Comparison of ENCODE assay signal across 22 mouse cellular contexts in the genomic region with DNA sequence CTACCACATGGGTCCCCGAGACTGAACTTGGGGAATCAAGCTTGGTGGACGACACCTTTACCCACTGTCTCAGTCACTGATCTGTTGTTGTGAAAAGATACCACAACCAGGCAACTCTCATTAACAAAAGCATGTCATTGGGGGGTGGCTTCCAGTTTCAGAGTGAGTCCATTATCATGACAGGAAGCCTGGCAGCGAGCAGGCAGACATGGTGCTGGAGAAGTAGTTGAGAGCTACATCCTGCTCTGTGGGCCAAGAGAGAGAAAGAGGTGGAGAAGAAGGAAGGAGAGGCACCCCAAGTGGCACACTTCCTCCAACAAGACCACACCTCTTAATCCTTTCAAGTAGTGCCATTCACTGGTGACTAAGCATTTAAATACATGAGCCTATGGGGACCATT. TPM values are rescaled to one million over a fixed set of nuclear protein-coding genes. Genes with fewer than 3 reads are reported as not detected.
DNase-seq lines count a peak whose midpoint lies in the region; TF ChIP-seq lines count a peak whose summit lies in the region.
"Had no signal": no experiment of that assay in that cellular context is flagged by ENCODE, and none has a peak within 500 bp of the region (broad histone marks: within the 10 kb centered on the region; RNA-seq: fewer than 3 reads in every experiment).

No protein-coding gene starts in this region.

- H3K4me3 ChIP-seq in heart, embryonic 10.5 days, result no peak overlapping the region
- no peak overlapping the region for H3K4me3 ChIP-seq in layer of hippocampus, adult 2 months
- H3K4me3 ChIP-seq: embryonic facial prominence, embryonic 10.5 days; erythroblast, embryonic 14.5 days; forebrain, embryonic 10.5 days; gastrocnemius, adult 2 months; heart, adult 2 months; heart, embryonic 12.5 days; intestine, embryonic 15.5 days had no signal

- WGBS in heart, embryonic 10.5 days, result 73% methylated on average over 3 of the region's 3 CpGs

- no peaks in the 10 kb centered on the region for H3K9me3 ChIP-seq in heart, embryonic 10.5 days
- H3K9me3 ChIP-seq: embryonic facial prominence, embryonic 10.5 days; forebrain, embryonic 10.5 days; heart, embryonic 12.5 days; intestine, embryonic 15.5 days had no signal

- peaks cover 58% of the 10 kb centered on the region for H3K36me3 ChIP-seq in splenic B cell, adult 2 months (ENCODE audit: control insufficient read depth, insufficient read depth, low read length, poor library complexity, severe bottlenecking)
- H3K36me3 ChIP-seq in heart, embryonic 10.5 days, result no peaks in the 10 kb centered on the region
- H3K36me3 ChIP-seq: embryonic facial prominence, embryonic 10.5 days; forebrain, embryonic 10.5 days; heart, embryonic 12.5 days; intestine, embryonic 15.5 days had no signal

- no peaks in the 10 kb centered on the region for H3K27me3 ChIP-seq in splenic B cell, adult 2 months (ENCODE audit: control insufficient read depth, insufficient read depth, low read length, poor library complexity, severe bottlenecking)
- peaks cover 13% of the 10 kb centered on the region for H3K27me3 ChIP-seq in heart, embryonic 10.5 days (ENCODE audit: insufficient read depth, poor library complexity, severe bottlenecking)
- H3K27me3 ChIP-seq: heart, embryonic 12.5 days; intestine, embryonic 15.5 days had no signal

- H3K4me1 ChIP-seq in heart, embryonic 10.5 days, result peaks cover 24% of the 10 kb centered on the region

- peak; percentile 5 for DNase-seq in thymus, postnatal 14 days
- DNase-seq in thymus, postnatal 4 days, result no peak
- DNase-seq in T-cell, adult 2 months (ENCODE audit: low spot score), result peak; percentile 37
- peak; percentile 77 for DNase-seq in induced T-regulatory cell, adult 2 months (ENCODE audit: low read depth)
- DNase-seq in splenic B cell, adult 2 months (ENCODE audit: low read depth, low spot score), result peak; percentile 18
- no peak for DNase-seq in heart, embryonic 10.5 days (ENCODE audit: low spot score)
- DNase-seq in right cerebral cortex, postnatal 10 days (ENCODE audit: low spot score in 2 of 2), result no peak
- no peak for DNase-seq in layer of hippocampus, adult 2 months (ENCODE audit: low spot score in 2 of 2)
- DNase-seq: adrenal gland, postnatal 14 days; cerebellum, adult 2 months; cerebellum, postnatal 10 days; gastrocnemius, adult 2 months; gastrocnemius, postnatal 25 days; heart, adult 2 months; kidney, adult 18-20 months had no signal

- H3K27ac ChIP-seq in heart, embryonic 10.5 days, result no peak overlapping the region
- H3K27ac ChIP-seq in layer of hippocampus, adult 2 months, result no peak overlapping the region
- H3K27ac ChIP-seq: embryonic facial prominence, embryonic 10.5 days; forebrain, embryonic 10.5 days; gastrocnemius, adult 2 months; heart, adult 2 months; intestine, embryonic 15.5 days had no signal

- TF ChIP-seq CTCF in layer of hippocampus, adult 2 months (conservative IDR thresholded peaks at IDR 0.05), result no peak

RNA-seq across cellular contexts. Expression of a gene that starts 31.8 kb away (rescaled TPM):
- 0.31 and 0.50 TPM in 2 replicates for polyA plus RNA-seq in heart, embryonic 10.5 days (2016; fragmentation: Nextera tagmentation; extraction: Ambion mirVana)
- under 1 TPM in 1 of 2 experiments, not detected in 1; 0.15 TPM for total RNA-seq in layer of hippocampus, adult 2 months (2021)
- total RNA-seq: heart, adult 2 months; MEL had no signal
- polyA plus RNA-seq: erythroblast, embryonic 14.5 days; forebrain, embryonic 14.5 days had no signal

Comparison
In these comparisons a context has a peak if more than half of its experiments do, and no peak if none do; other contexts are left out.
1. DNase-seq: peak in thymus, postnatal 14 days (single experiment), T-cell, adult 2 months (single experiment), induced T-regulatory cell, adult 2 months (single experiment) and splenic B cell, adult 2 months (single experiment); none in thymus, postnatal 4 days (single experiment), heart, embryonic 10.5 days (single experiment), right cerebral cortex, postnatal 10 days (0 of 2) and layer of hippocampus, adult 2 months (0 of 2).